8 mouse cellular contexts compared by ENCODE assay signal in genomic region chr17:56141702-56142605, GRCm38 (mm10). TPM values are rescaled to one million over a fixed set of nuclear protein-coding genes. Genes with fewer than 3 reads are reported as not detected.
DNase-seq lines count a peak whose midpoint lies in the region; ATAC-seq and TF ChIP-seq lines count a peak whose summit lies in the region.

No protein-coding gene starts in this region.

- peak overlapping the region; percentile 43; the same call in 1 of the 2 replicates for H3K27ac ChIP-seq in heart, embryonic 10.5 days
- H3K27ac ChIP-seq in embryonic facial prominence, embryonic 14.5 days (replicated peaks; ENCODE audit: low read depth, low read length) = no peak overlapping the region
- no peak overlapping the region for H3K27ac ChIP-seq in intestine, embryonic 15.5 days
- peak overlapping the region; percentile 39; the same call in 1 of the 2 replicates for H3K27ac ChIP-seq in midbrain, embryonic 12.5 days (replicated peaks)

- peak overlapping the region; percentile 48 for H3K4me3 ChIP-seq in heart, embryonic 10.5 days
- peak overlapping the region; percentile 39 for H3K4me3 ChIP-seq in embryonic facial prominence, embryonic 14.5 days (ENCODE audit: low read depth, low read length)
- H3K4me3 ChIP-seq in intestine, embryonic 15.5 days (replicated peaks) = peak overlapping the region; percentile 39
- H3K4me3 ChIP-seq in midbrain, embryonic 12.5 days = peak overlapping the region; percentile 41

- H3K9me3 ChIP-seq in heart, embryonic 10.5 days = no peaks in the 10 kb centered on the region
- no peaks in the 10 kb centered on the region for H3K9me3 ChIP-seq in embryonic facial prominence, embryonic 14.5 days (ENCODE audit: control insufficient read depth, low read length)
- no peaks in the 10 kb centered on the region for H3K9me3 ChIP-seq in intestine, embryonic 15.5 days
- no peaks in the 10 kb centered on the region for H3K9me3 ChIP-seq in midbrain, embryonic 12.5 days

- peaks cover 43% of the 10 kb centered on the region for H3K4me1 ChIP-seq in heart, embryonic 10.5 days
- H3K4me1 ChIP-seq in embryonic facial prominence, embryonic 14.5 days (ENCODE audit: control insufficient read depth, insufficient read depth, low read length) = peaks cover 9% of the 10 kb centered on the region
- peaks cover 31% of the 10 kb centered on the region for H3K4me1 ChIP-seq in intestine, embryonic 15.5 days (replicated peaks)
- peaks cover 53% of the 10 kb centered on the region for H3K4me1 ChIP-seq in midbrain, embryonic 12.5 days

- WGBS in heart, embryonic 10.5 days = under 1% methylated on average over 39 of the region's 47 CpGs
- 0% methylated on average over 25 of the region's 47 CpGs for WGBS in embryonic facial prominence, embryonic 14.5 days
- WGBS in intestine, embryonic 15.5 days = 5% methylated on average over 39 of the region's 47 CpGs
- under 1% methylated on average over 37 of the region's 47 CpGs for WGBS in midbrain, embryonic 12.5 days

- POLR2A ChIA-PET in Patski (lab: Charles Lee) = no interaction called here

- H3K36me3 ChIP-seq in heart, embryonic 10.5 days = no peaks in the 10 kb centered on the region
- no peaks in the 10 kb centered on the region for H3K36me3 ChIP-seq in embryonic facial prominence, embryonic 14.5 days (ENCODE audit: control insufficient read depth, insufficient read depth, low read length)
- H3K36me3 ChIP-seq in intestine, embryonic 15.5 days = no peaks in the 10 kb centered on the region
- no peaks in the 10 kb centered on the region for H3K36me3 ChIP-seq in midbrain, embryonic 12.5 days

- no peak for DNase-seq in heart, embryonic 10.5 days (ENCODE audit: low spot score)
- no peak for DNase-seq in heart, adult 9 months (ENCODE audit: low spot score in 2 of 2)
- DNase-seq in Patski (ENCODE audit: low read depth, low spot score) = no peak
- peak; percentile 57 for DNase-seq in embryonic facial prominence, embryonic 14.5 days (ENCODE audit: low spot score)
- peak; percentile 70 for DNase-seq in testis, postnatal 10 days (ENCODE audit: low spot score)

- H3K27me3 ChIP-seq in heart, embryonic 10.5 days (ENCODE audit: insufficient read depth, poor library complexity, severe bottlenecking) = peaks cover 98% of the 10 kb centered on the region
- peaks cover 57% of the 10 kb centered on the region for H3K27me3 ChIP-seq in Patski
- peaks cover 51% of the 10 kb centered on the region for H3K27me3 ChIP-seq in embryonic facial prominence, embryonic 14.5 days (replicated peaks; ENCODE audit: control insufficient read depth, insufficient read depth, low read length)
- peaks cover 78% of the 10 kb centered on the region for H3K27me3 ChIP-seq in intestine, embryonic 15.5 days (replicated peaks)
- H3K27me3 ChIP-seq in midbrain, embryonic 12.5 days = peaks cover 93% of the 10 kb centered on the region

- no peak for TF ChIP-seq CTCF in Patski (IDR thresholded peaks at IDR 0.05)

- peak; percentile 18 for ATAC-seq in Patski
- peak; percentile 32; the same call in 1 of the 2 replicates for ATAC-seq in embryonic facial prominence, embryonic 14.5 days (ENCODE audit: low read depth)
- ATAC-seq in intestine, embryonic 15.5 days = 0 out of 2 replicates have a peak, but pooled peaks have one; percentile 10
- peak; percentile 68 for ATAC-seq in midbrain, embryonic 12.5 days (ENCODE audit: low FRiP score, low read depth)
- no peak for ATAC-seq in megakaryocyte-erythroid progenitor cell, adult 5-6 weeks (replicated peaks; ENCODE audit: low FRiP score, low TSS enrichment, poor library complexity, severe bottlenecking)

- H3K4me2 ChIP-seq in embryonic facial prominence, embryonic 14.5 days (ENCODE audit: low read depth, low read length) = peak overlapping the region; percentile 80
- peak overlapping the region; percentile 84 for H3K4me2 ChIP-seq in intestine, embryonic 15.5 days (replicated peaks)
- H3K4me2 ChIP-seq in midbrain, embryonic 12.5 days (replicated peaks) = peak overlapping the region; percentile 63

- in situ Hi-C loops in Patski (cut with MboI; ENCODE audit: low pct_unique_long_range_greater_than_20kb) = no loop called here

- peak overlapping the region; percentile 56 for H3K9ac ChIP-seq in embryonic facial prominence, embryonic 14.5 days (ENCODE audit: low read depth, low read length)
- peak overlapping the region; percentile 26 for H3K9ac ChIP-seq in intestine, embryonic 15.5 days
- peak overlapping the region; percentile 40 for H3K9ac ChIP-seq in midbrain, embryonic 12.5 days (replicated peaks)

- CTCF ChIA-PET in Patski (lab: Charles Lee) = no interaction called here

RNA-seq across cellular contexts. Expression of gene Sema6b, which starts 1.8 kb away (rescaled TPM):
- 0.36 and 1.0 TPM in 2 replicates for polyA plus RNA-seq in heart, embryonic 10.5 days (2016; fragmentation: Nextera tagmentation; extraction: Ambion mirVana)
- 2.0 TPM for polyA plus RNA-seq in Patski (2021)
- polyA plus RNA-seq in embryonic facial prominence, embryonic 14.5 days (2014; fragmentation: Nextera tagmentation; extraction: Ambion mirVana) = 4.3 and 5.4 TPM in 2 replicates
- polyA plus RNA-seq in intestine, embryonic 15.5 days (2015; fragmentation: Nextera tagmentation; extraction: Ambion mirVana) = 1.4 TPM in 2 replicates
- 6.5 and 7.9 TPM in 2 replicates for polyA plus RNA-seq in midbrain, embryonic 12.5 days (2016; fragmentation: Nextera tagmentation; extraction: Ambion mirVana)
- 0.24 TPM in 1 of 2 replicates, not detected in the other for total RNA-seq in megakaryocyte-erythroid progenitor cell, adult 5-6 weeks (2014; fragmentation: Nextera tagmentation)
- 0.42 TPM in 1 of 2 replicates, not detected in the other for total RNA-seq in megakaryocyte-erythroid progenitor cell, adult 5-6 weeks (2017)

RNA-seq across cellular contexts. Expression of gene Lrg1, which starts 20.2 kb away (rescaled TPM):
- not detected in 2 replicates for polyA plus RNA-seq in heart, embryonic 10.5 days (2016; fragmentation: Nextera tagmentation; extraction: Ambion mirVana)
- polyA plus RNA-seq in Patski (2021) = 0.08 TPM
- polyA plus RNA-seq in embryonic facial prominence, embryonic 14.5 days (2014; fragmentation: Nextera tagmentation; extraction: Ambion mirVana) = 0.62 and 1.3 TPM in 2 replicates
- polyA plus RNA-seq in intestine, embryonic 15.5 days (2015; fragmentation: Nextera tagmentation; extraction: Ambion mirVana) = 0.15 and 0.33 TPM in 2 replicates
- polyA plus RNA-seq in midbrain, embryonic 12.5 days (2016; fragmentation: Nextera tagmentation; extraction: Ambion mirVana) = 0.29 TPM in 1 of 2 replicates, not detected in the other
- total RNA-seq in megakaryocyte-erythroid progenitor cell, adult 5-6 weeks (2014; fragmentation: Nextera tagmentation) = 1.8 TPM in 1 of 2 replicates, not detected in the other
- 2.1 TPM in 1 of 2 replicates, not detected in the other for total RNA-seq in megakaryocyte-erythroid progenitor cell, adult 5-6 weeks (2017)

RNA-seq across cellular contexts. Expression of gene Tnfaip8l1, which starts 20.3 kb away (rescaled TPM):
- 5.5 and 6.0 TPM in 2 replicates for polyA plus RNA-seq in heart, embryonic 10.5 days (2016; fragmentation: Nextera tagmentation; extraction: Ambion mirVana)
- 2.0 TPM for polyA plus RNA-seq in Patski (2021)
- 10.2 and 12.3 TPM in 2 replicates for polyA plus RNA-seq in embryonic facial prominence, embryonic 14.5 days (2014; fragmentation: Nextera tagmentation; extraction: Ambion mirVana)
- polyA plus RNA-seq in intestine, embryonic 15.5 days (2015; fragmentation: Nextera tagmentation; extraction: Ambion mirVana) = 11.9 and 12.8 TPM in 2 replicates
- polyA plus RNA-seq in midbrain, embryonic 12.5 days (2016; fragmentation: Nextera tagmentation; extraction: Ambion mirVana) = 8.0 and 8.2 TPM in 2 replicates
- 0.76 and 1.6 TPM in 2 replicates for total RNA-seq in megakaryocyte-erythroid progenitor cell, adult 5-6 weeks (2014; fragmentation: Nextera tagmentation)
- not detected in 2 replicates for total RNA-seq in megakaryocyte-erythroid progenitor cell, adult 5-6 weeks (2017)

RNA-seq across cellular contexts. Expression of gene Plin5, which starts 24.6 kb away (rescaled TPM):
- 0.18 and 0.46 TPM in 2 replicates for polyA plus RNA-seq in heart, embryonic 10.5 days (2016; fragmentation: Nextera tagmentation; extraction: Ambion mirVana)
- 0.55 TPM for polyA plus RNA-seq in Patski (2021)
- 0.54 and 0.57 TPM in 2 replicates for polyA plus RNA-seq in embryonic facial prominence, embryonic 14.5 days (2014; fragmentation: Nextera tagmentation; extraction: Ambion mirVana)
- 0.52 and 0.85 TPM in 2 replicates for polyA plus RNA-seq in intestine, embryonic 15.5 days (2015; fragmentation: Nextera tagmentation; extraction: Ambion mirVana)
- 0.14 and 0.34 TPM in 2 replicates for polyA plus RNA-seq in midbrain, embryonic 12.5 days (2016; fragmentation: Nextera tagmentation; extraction: Ambion mirVana)
- total RNA-seq in megakaryocyte-erythroid progenitor cell, adult 5-6 weeks (2014; fragmentation: Nextera tagmentation) = not detected in 2 replicates
- total RNA-seq in megakaryocyte-erythroid progenitor cell, adult 5-6 weeks (2017) = 0.23 TPM in 1 of 2 replicates, not detected in the other

RNA-seq across cellular contexts. Expression of gene Plin4, which starts 32.4 kb away (rescaled TPM):
- polyA plus RNA-seq in heart, embryonic 10.5 days (2016; fragmentation: Nextera tagmentation; extraction: Ambion mirVana) = 0.05 and 0.08 TPM in 2 replicates
- polyA plus RNA-seq in Patski (2021) = 7.1 TPM
- 0.08 and 0.33 TPM in 2 replicates for polyA plus RNA-seq in embryonic facial prominence, embryonic 14.5 days (2014; fragmentation: Nextera tagmentation; extraction: Ambion mirVana)
- 0.03 and 0.14 TPM in 2 replicates for polyA plus RNA-seq in intestine, embryonic 15.5 days (2015; fragmentation: Nextera tagmentation; extraction: Ambion mirVana)
- polyA plus RNA-seq in midbrain, embryonic 12.5 days (2016; fragmentation: Nextera tagmentation; extraction: Ambion mirVana) = 0.09 and 0.10 TPM in 2 replicates
- total RNA-seq in megakaryocyte-erythroid progenitor cell, adult 5-6 weeks (2014; fragmentation: Nextera tagmentation) = not detected in 2 replicates
- total RNA-seq in megakaryocyte-erythroid progenitor cell, adult 5-6 weeks (2017) = not detected in 2 replicates

Comparison
In these comparisons a context has a peak if more than half of its experiments do, and no peak if none do; other contexts are left out.
1. DNase-seq: peak in embryonic facial prominence, embryonic 14.5 days (single experiment) and testis, postnatal 10 days (single experiment); none in heart, embryonic 10.5 days (single experiment), heart, adult 9 months (0 of 2) and Patski (single experiment).
2. H3K27ac ChIP-seq: peak in heart, embryonic 10.5 days (single experiment) and midbrain, embryonic 12.5 days (single experiment); none in embryonic facial prominence, embryonic 14.5 days (single experiment) and intestine, embryonic 15.5 days (single experiment).
3. Peak in every context shown above with its lines, with median percentiles within 50 percentile points of each other: H3K4me3 ChIP-seq, H3K4me2 ChIP-seq and H3K9ac ChIP-seq.